Mouse (Mus musculus) hindbrain, postnatal 0 days (tissue): ENCODE results near the gene Umad1. TPM values are rescaled to one million over a fixed set of nuclear protein-coding genes. Genes with fewer than 3 reads are reported as not detected.

Experiments used
- ATAC-seq: fragments of 200-750 bp; cut with Nextera tagmentation; 2 replicates; pipeline ENCODE4 v1.8.0; 2017; ENCODE audit warnings: mild to moderate bottlenecking, moderate TSS enrichment, moderate library complexity
- DNase-seq: peaks from one replicate; pipeline ENCODE4 v3.0.0-alpha.2; 2015; ENCODE audit warnings: low spot score
- H3K27ac ChIP-seq: fragments of 300-500 bp; sonication (generic); 2 replicates; pipeline ENCODE4 v1.5.1; 2014; ENCODE audit warnings: mild to moderate bottlenecking
- H3K27me3 ChIP-seq: fragments of 300-500 bp; sonication (generic); 2 replicates; pipeline ENCODE4 v1.6.1; 2014; ENCODE audit warnings: low read length, mixed read lengths; ENCODE audit not compliant: insufficient read depth
- H3K36me3 ChIP-seq: fragments of 300-500 bp; sonication (generic); 2 replicates; pipeline ENCODE4 v1.6.1; 2014; ENCODE audit warnings: low read length, mixed read lengths; ENCODE audit not compliant: insufficient read depth
- H3K4me1 ChIP-seq: fragments of 300-500 bp; sonication (generic); 2 replicates; pipeline ENCODE4 v1.6.1; 2014; ENCODE audit warnings: antibody characterized with exemption, low read length, mixed read lengths; ENCODE audit not compliant: insufficient read depth
- H3K4me2 ChIP-seq: fragments of 300-500 bp; sonication (generic); 2 replicates; pipeline ENCODE4 v1.6.1; 2014; ENCODE audit warnings: low read depth, mild to moderate bottlenecking, low read length, moderate library complexity, mixed read lengths
- H3K4me3 ChIP-seq: fragments of 300-500 bp; sonication (generic); 2 replicates; pipeline ENCODE4 v1.5.1; 2014; ENCODE audit warnings: low read length
- H3K9ac ChIP-seq: fragments of 300-500 bp; sonication (generic); replicated peaks from 2 replicates; pipeline ENCODE4 v1.6.1; 2014; ENCODE audit warnings: mild to moderate bottlenecking, low read length, moderate library complexity, mixed read lengths
- H3K9me3 ChIP-seq: fragments of 300-500 bp; sonication (generic); 2 replicates; pipeline ENCODE4 v1.6.1; 2016; ENCODE audit warnings: low read length, mixed read lengths
- CTCF ChIP-seq: IDR thresholded peaks from 2 replicates; pipeline ENCODE4 v1.5.1; 2016; ENCODE audit warnings: antibody characterized with exemption, control low read depth, low read depth
- WGBS: fragments of 180-500 bp; shearing (Covaris S2); extraction: QIAGEN DNeasy Blood & Tissue Kit; methylation state at CpG from one replicate; pipeline ENCODE4 v1.1.7; 2014; 5-methylcytosine and 5-hydroxymethylcytosine counted together
- polyA plus RNA-seq: library from polyadenylated mRNA; unstranded; fragments of >200 nt; fragmentation: Nextera tagmentation; extraction: Ambion mirVana; gene quantifications from 2 replicates; pipeline ENCODE4 v1.2.1, GENCODE M21; 2015
- total RNA-seq: library from RNA; depleted of rRNA; stranded (reverse); fragments of >200 nt; gene quantifications from 2 replicates; pipeline ENCODE4 v1.2.3, GENCODE M21; 2014

Gene Umad1
- total and polyA plus RNA-seq, 2 experiments from 2014 or later: 24.2 to 57.8 TPM

DNA sequence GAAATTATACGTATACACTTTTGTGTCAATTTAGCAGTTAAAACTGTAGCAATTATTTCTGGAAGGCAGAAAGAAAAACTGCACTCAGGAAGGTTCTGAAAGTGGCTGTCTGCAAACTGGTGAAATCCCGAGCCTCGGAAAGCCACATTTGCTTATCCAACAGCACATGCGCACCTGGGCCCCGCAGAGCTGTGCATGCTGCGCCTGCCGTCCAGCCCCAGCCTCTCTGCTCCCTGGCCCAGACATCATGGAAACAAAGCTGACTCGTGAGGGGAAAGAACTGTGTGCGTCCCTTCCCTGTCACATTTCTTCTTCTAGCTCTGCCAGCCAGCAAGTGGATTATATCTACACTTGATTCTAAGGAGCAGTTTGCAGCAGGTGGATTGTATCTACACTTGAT is 154.9 kb downstream of the Umad1 start:
- TF ChIP-seq CTCF: no peak
- Histone ChIP-seq H3K4me3 (peak overlapping the region; percentile 23), H3K4me2 (peak overlapping the region; percentile 23), H3K27me3 (no peaks in the 10 kb centered on the region), H3K27ac (peak overlapping the region; percentile 66; the same call in 1 of the 2 replicates), H3K4me1 (0 out of 2 replicates have a peak, but pooled peaks cover 5% of the 10 kb centered on the region), H3K9me3 (no peaks in the 10 kb centered on the region), H3K36me3 (no peaks in the 10 kb centered on the region), H3K9ac (no peak overlapping the region)
- ATAC-seq: peak; percentile 64; the same call in 1 of the 2 replicates
- peak; percentile 58 for DNase-seq
- WGBS: 58% methylated on average over 9 of the region's 9 CpGs

DNA sequence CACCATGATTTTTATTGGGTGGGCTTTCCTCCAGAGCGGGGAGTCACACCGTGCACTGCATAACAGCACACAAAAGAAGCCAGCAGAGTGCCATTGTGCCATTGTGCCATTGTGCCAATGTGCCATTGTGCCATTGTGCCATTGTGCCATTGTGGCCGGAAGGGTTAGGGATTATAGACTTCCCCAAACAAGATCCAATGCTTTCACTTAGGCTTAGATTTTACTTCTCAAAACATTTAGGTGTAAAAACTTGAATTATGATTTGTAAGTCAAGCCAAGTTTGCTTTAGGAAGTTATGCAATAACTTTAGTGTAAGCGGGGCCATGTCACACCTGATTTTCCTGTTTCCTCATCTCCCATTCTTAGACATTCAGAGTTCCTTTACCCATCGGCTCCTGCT is 156.7 kb downstream of the Umad1 start:
- no peak overlapping the region for H3K9ac ChIP-seq
- no peak overlapping the region for H3K4me3 ChIP-seq
- H3K4me2 ChIP-seq: no peak overlapping the region
- H3K4me1 ChIP-seq: 0 out of 2 replicates have a peak, but pooled peaks cover 5% of the 10 kb centered on the region
- H3K27me3 ChIP-seq: no peaks in the 10 kb centered on the region
- H3K36me3 ChIP-seq: no peaks in the 10 kb centered on the region
- no peak overlapping the region for H3K27ac ChIP-seq
- ATAC-seq (no peak), DNase-seq (no peak)
- WGBS: 66% methylated on average over 5 of the region's 5 CpGs
- TF ChIP-seq CTCF: no peak
- H3K9me3 ChIP-seq: no peaks in the 10 kb centered on the region

DNA sequence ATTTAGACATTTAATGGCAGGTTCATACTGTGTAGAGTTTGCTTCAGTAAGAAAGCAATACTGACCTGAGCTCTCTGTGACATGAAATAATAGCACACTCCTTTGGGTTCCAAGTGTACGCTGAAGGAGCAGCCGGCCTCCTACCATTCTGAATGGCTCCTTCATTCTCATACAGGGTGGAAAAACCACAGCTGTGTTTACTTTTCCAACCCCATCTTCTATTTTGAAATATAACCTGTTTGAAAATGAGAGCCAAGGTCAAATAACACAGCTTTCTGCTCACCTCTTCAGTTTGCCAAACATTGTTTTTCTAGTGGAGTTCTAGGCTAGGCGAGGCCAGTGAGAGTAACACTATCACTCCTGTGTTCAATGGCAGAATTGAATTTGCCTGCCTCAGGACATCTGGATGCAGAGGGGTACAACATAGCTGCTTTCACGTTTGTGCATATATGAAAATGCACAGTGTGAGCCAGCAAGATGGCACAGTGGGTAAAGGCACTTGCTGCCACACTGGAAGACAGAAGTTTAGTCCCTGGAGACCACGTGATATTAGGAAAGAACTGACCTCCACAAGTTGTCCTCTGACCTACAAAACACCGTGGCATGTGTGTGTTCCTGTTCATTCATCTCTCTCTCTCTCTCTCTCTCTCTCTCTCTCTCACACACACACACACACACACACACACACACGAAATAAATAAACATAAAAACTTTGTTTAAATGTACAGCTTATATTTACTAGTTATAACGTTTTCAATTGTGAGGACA is 157.9 kb downstream of the Umad1 start:
- Histone ChIP-seq H3K4me3 (no peak overlapping the region), H3K9me3 (no peaks in the 10 kb centered on the region), H3K27me3 (no peaks in the 10 kb centered on the region), H3K4me1 (peaks cover 12% of the 10 kb centered on the region; the same call in 1 of the 2 replicates), H3K4me2 (no peak overlapping the region), H3K9ac (no peak overlapping the region), H3K36me3 (no peaks in the 10 kb centered on the region), H3K27ac (no peak overlapping the region)
- WGBS: 79% methylated on average over 8 of the region's 8 CpGs
- TF ChIP-seq CTCF: no peak
- DNase-seq (no peak), ATAC-seq (no peak)

DNA sequence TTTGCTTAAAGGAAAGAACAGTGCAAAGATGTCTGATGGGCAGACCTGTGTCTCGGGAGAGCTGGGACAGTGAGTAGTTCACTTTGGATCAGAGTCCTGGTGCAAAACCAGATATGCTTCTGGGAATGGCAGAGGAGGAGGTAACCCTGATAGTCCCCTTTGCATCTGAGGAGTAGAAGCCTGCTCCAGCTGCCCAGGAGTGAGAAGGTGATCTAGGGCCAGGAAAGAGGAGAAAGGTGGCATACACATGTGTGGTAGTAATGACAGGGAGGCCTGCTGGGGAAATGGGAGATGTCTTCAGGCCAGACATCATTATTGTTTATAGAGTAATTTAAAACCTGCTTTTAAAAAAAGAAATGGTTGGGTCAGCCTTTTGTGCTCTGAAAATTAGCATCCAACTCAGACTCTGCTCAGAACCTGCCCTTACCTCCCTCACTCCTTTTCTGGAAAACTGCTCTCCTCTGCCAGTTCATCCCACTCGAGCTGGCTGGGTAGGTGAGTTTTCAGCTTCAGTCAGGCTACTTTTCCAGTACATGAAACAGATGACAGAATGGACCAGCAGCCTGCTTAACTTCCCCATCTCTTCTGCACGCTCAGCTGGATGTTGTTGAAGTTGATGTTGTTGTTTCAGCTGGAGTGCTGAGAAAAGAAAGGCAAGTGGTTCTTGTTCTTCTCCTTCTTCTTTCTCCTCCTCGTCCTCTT is 160.5 kb downstream of the Umad1 start:
- no peak overlapping the region for H3K27ac ChIP-seq
- no peak overlapping the region for H3K4me3 ChIP-seq
- H3K36me3 ChIP-seq: no peaks in the 10 kb centered on the region
- no peaks in the 10 kb centered on the region for H3K9me3 ChIP-seq
- no peak for TF ChIP-seq CTCF
- H3K4me1 ChIP-seq: peaks cover 11% of the 10 kb centered on the region
- WGBS: 75% methylated on average over 4 of the region's 4 CpGs
- no peak for DNase-seq
- H3K9ac ChIP-seq: no peak overlapping the region
- no peaks in the 10 kb centered on the region for H3K27me3 ChIP-seq
- no peak overlapping the region for H3K4me2 ChIP-seq
- no peak for ATAC-seq

DNA sequence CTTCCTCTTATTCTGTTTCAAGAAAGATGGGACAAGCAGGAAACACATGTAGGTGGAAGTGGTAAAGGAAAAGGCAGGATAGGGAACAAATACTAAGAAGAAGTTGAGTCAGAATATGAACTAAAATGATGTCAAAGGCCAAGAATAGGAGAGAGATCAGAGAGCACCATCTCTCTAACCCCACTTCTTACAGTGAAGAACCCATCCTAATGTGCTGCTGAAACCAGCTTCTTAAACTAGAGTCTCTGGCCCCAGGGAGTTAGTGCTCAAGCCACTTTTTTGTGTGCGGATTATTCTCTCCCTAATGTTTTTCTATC is 161.1 kb downstream of the Umad1 start:
- no peak overlapping the region for H3K4me2 ChIP-seq
- H3K9ac ChIP-seq: no peak overlapping the region
- H3K27ac ChIP-seq: no peak overlapping the region
- ATAC-seq (no peak), DNase-seq (no peak)
- no peaks in the 10 kb centered on the region for H3K9me3 ChIP-seq
- H3K36me3 ChIP-seq: no peaks in the 10 kb centered on the region
- WGBS: 80% methylated on average over 1 of the region's 1 CpGs
- H3K4me3 ChIP-seq: no peak overlapping the region
- TF ChIP-seq CTCF: no peak
- no peaks in the 10 kb centered on the region for H3K27me3 ChIP-seq
- H3K4me1 ChIP-seq: peaks cover 11% of the 10 kb centered on the region

- H3K4me3 ChIP-seq: no peak overlapping the region
- no peak for TF ChIP-seq CTCF
- no peaks in the 10 kb centered on the region for H3K9me3 ChIP-seq
- no peak overlapping the region for H3K4me2 ChIP-seq
- H3K4me1 ChIP-seq: peaks cover 11% of the 10 kb centered on the region
- H3K27ac ChIP-seq: peak overlapping the region; percentile 22
- H3K9ac ChIP-seq: no peak overlapping the region
- DNase-seq: no peak
- ATAC-seq: no peak
- no peaks in the 10 kb centered on the region for H3K36me3 ChIP-seq
- 71% methylated on average over 5 of the region's 5 CpGs for WGBS
- no peaks in the 10 kb centered on the region for H3K27me3 ChIP-seq
Observed at GRCm38 (mm10) chr6:8421421-8421820, 162.3 kb downstream of the Umad1 start.
